Mouse (Mus musculus): Measurements from ENCODE around the gene Nfix. TPM values are rescaled to one million over a fixed set of nuclear protein-coding genes. Genes with fewer than 3 reads are reported as not detected.

Nfix gene
- polyA plus RNA-seq, 1 experiment from 2014 or later, result 39.2 TPM

Other genes starting within 250 kb of the Nfix start
- gene Ier2, start 137.5 kb downstream of the Nfix start, polyA plus RNA-seq (2015; fragmentation: Nextera tagmentation; extraction: Ambion mirVana), result 91.2 and 92.0 TPM in 2 replicates
- gene Trmt1, start 114.0 kb downstream of the Nfix start, polyA plus RNA-seq (2015; fragmentation: Nextera tagmentation; extraction: Ambion mirVana), result 57.5 and 58.4 TPM in 2 replicates
- gene Nacc1, start 112.5 kb downstream of the Nfix start, polyA plus RNA-seq (2015; fragmentation: Nextera tagmentation; extraction: Ambion mirVana), result 20.2 and 21.6 TPM in 2 replicates
- gene Lyl1, start 98.9 kb downstream of the Nfix start, polyA plus RNA-seq (2015; fragmentation: Nextera tagmentation; extraction: Ambion mirVana), result 11.9 and 12.1 TPM in 2 replicates
- gene G430095P16Rik, start 77.3 kb downstream of the Nfix start, polyA plus RNA-seq (2015; fragmentation: Nextera tagmentation; extraction: Ambion mirVana), result 3.4 and 4.4 TPM in 2 replicates
- gene Dand5, start 22.5 kb upstream of the Nfix start, polyA plus RNA-seq (2015; fragmentation: Nextera tagmentation; extraction: Ambion mirVana), result 6.0 and 6.3 TPM in 2 replicates
- gene Gadd45gip1, start 31.2 kb upstream of the Nfix start, polyA plus RNA-seq (2015; fragmentation: Nextera tagmentation; extraction: Ambion mirVana), result 43.4 and 47.0 TPM in 2 replicates
- 112 and 127 TPM in 2 replicates for gene Rad23a, start 40.3 kb upstream of the Nfix start, polyA plus RNA-seq (2015; fragmentation: Nextera tagmentation; extraction: Ambion mirVana)
- 1,037 and 1,080 TPM in 2 replicates for gene Calr, start 46.6 kb upstream of the Nfix start, polyA plus RNA-seq (2015; fragmentation: Nextera tagmentation; extraction: Ambion mirVana)
- gene Farsa, start 56.6 kb upstream of the Nfix start, polyA plus RNA-seq (2015; fragmentation: Nextera tagmentation; extraction: Ambion mirVana), result 96.9 and 98.9 TPM in 2 replicates
- 69.6 and 72.1 TPM in 2 replicates for gene Syce2, start 71.8 kb upstream of the Nfix start, polyA plus RNA-seq (2015; fragmentation: Nextera tagmentation; extraction: Ambion mirVana)
- 34.9 and 35.7 TPM in 2 replicates for gene Gcdh, start 93.6 kb upstream of the Nfix start, polyA plus RNA-seq (2015; fragmentation: Nextera tagmentation; extraction: Ambion mirVana)
- gene Klf1, start 101.6 kb upstream of the Nfix start, polyA plus RNA-seq (2015; fragmentation: Nextera tagmentation; extraction: Ambion mirVana), result 1.6 and 3.1 TPM in 2 replicates
- 14.8 and 15.4 TPM in 2 replicates for gene Dnase2a, start 108.2 kb upstream of the Nfix start, polyA plus RNA-seq (2015; fragmentation: Nextera tagmentation; extraction: Ambion mirVana)
- 0.49 TPM in 2 replicates for gene Mast1, start 137.0 kb upstream of the Nfix start, polyA plus RNA-seq (2015; fragmentation: Nextera tagmentation; extraction: Ambion mirVana)
- gene Rtbdn, start 146.6 kb upstream of the Nfix start, polyA plus RNA-seq (2015; fragmentation: Nextera tagmentation; extraction: Ambion mirVana), result 0.12 and 0.13 TPM in 2 replicates
- gene Gm49661, start 169.1 kb upstream of the Nfix start, polyA plus RNA-seq (2015; fragmentation: Nextera tagmentation; extraction: Ambion mirVana), result not detected in 2 replicates
- 727 and 733 TPM in 2 replicates for gene Prdx2, start 169.2 kb upstream of the Nfix start, polyA plus RNA-seq (2015; fragmentation: Nextera tagmentation; extraction: Ambion mirVana)
- gene Rnaseh2a, start 169.4 kb upstream of the Nfix start, polyA plus RNA-seq (2015; fragmentation: Nextera tagmentation; extraction: Ambion mirVana), result 114 and 120 TPM in 2 replicates
- 17.4 and 20.5 TPM in 2 replicates for gene Junb, start 178.4 kb upstream of the Nfix start, polyA plus RNA-seq (2015; fragmentation: Nextera tagmentation; extraction: Ambion mirVana)
- 23.2 and 23.9 TPM in 2 replicates for gene Hook2, start 190.3 kb upstream of the Nfix start, polyA plus RNA-seq (2015; fragmentation: Nextera tagmentation; extraction: Ambion mirVana)
- not detected in 2 replicates for gene Best2, start 214.2 kb upstream of the Nfix start, polyA plus RNA-seq (2015; fragmentation: Nextera tagmentation; extraction: Ambion mirVana)
- 124 and 128 TPM in 2 replicates for gene Asna1, start 224.9 kb upstream of the Nfix start, polyA plus RNA-seq (2015; fragmentation: Nextera tagmentation; extraction: Ambion mirVana)
- 107 and 118 TPM in 2 replicates for gene Trir, start 226.5 kb upstream of the Nfix start, polyA plus RNA-seq (2015; fragmentation: Nextera tagmentation; extraction: Ambion mirVana)
- gene Tnpo2, start 236.6 kb upstream of the Nfix start, polyA plus RNA-seq (2015; fragmentation: Nextera tagmentation; extraction: Ambion mirVana), result 29.1 and 32.3 TPM in 2 replicates